In the genomic region with DNA sequence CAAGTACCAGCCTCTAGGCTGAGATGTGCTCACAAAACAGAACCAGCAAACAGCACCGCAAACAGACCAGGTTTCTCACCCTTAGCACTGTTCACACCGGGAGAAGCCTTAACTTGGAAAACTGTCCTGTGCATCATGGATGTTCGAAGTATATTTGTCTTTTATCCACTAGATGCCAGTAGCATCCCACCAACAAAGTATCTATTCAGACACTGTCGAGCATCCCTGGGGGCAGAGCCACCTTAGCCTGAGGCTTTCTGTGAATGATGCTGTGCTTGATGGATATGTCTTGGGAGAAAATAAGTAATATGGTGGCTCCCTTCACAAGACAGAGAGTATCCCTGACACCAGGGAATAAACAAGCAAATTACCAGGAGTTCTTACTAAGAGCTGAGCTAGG, we compare ENCODE assay signal across 8 mouse cellular contexts.
DNase-seq lines count a peak whose midpoint lies in the region; ATAC-seq and TF ChIP-seq lines count a peak whose summit lies in the region.

No protein-coding gene starts in this region.

- H3K4me2 ChIP-seq in forebrain, embryonic 11.5 days (ENCODE audit: low read depth, low read length, severe bottlenecking) = no peak overlapping the region
- no peak overlapping the region for H3K4me2 ChIP-seq in neural tube, embryonic 11.5 days (ENCODE audit: low read depth)

- no peaks in the 10 kb centered on the region for H3K36me3 ChIP-seq in forebrain, embryonic 11.5 days (ENCODE audit: control insufficient read depth, insufficient read depth, low read length)
- no peaks in the 10 kb centered on the region for H3K36me3 ChIP-seq in forebrain, embryonic 10.5 days (replicated peaks)
- no peaks in the 10 kb centered on the region for H3K36me3 ChIP-seq in neural tube, embryonic 11.5 days (ENCODE audit: control insufficient read depth, insufficient read depth, low read length)

- ATAC-seq in forebrain, embryonic 11.5 days (replicated peaks; ENCODE audit: low FRiP score) = 0 out of 2 replicates have a peak, but pooled peaks have one; percentile 44
- 0 out of 2 replicates have a peak, but pooled peaks have one; percentile 38 for ATAC-seq in neural tube, embryonic 11.5 days (ENCODE audit: insufficient read depth, low FRiP score, low TSS enrichment)
- ATAC-seq in megakaryocyte-erythroid progenitor cell, adult 5-6 weeks (replicated peaks; ENCODE audit: low FRiP score, low TSS enrichment, poor library complexity, severe bottlenecking) = no peak

- no peak overlapping the region for H3K4me3 ChIP-seq in forebrain, embryonic 11.5 days (ENCODE audit: low read depth, low read length)
- no peak overlapping the region for H3K4me3 ChIP-seq in forebrain, embryonic 10.5 days
- H3K4me3 ChIP-seq in neural tube, embryonic 11.5 days (ENCODE audit: low read depth, low read length) = no peak overlapping the region
- no peak overlapping the region for H3K4me3 ChIP-seq in layer of hippocampus, adult 2 months

- H3K9ac ChIP-seq in forebrain, embryonic 11.5 days (ENCODE audit: low read length) = no peak overlapping the region
- no peak overlapping the region for H3K9ac ChIP-seq in neural tube, embryonic 11.5 days (ENCODE audit: low read length)

- no peak overlapping the region for H3K27ac ChIP-seq in forebrain, embryonic 11.5 days (ENCODE audit: low read depth, low read length)
- no peak overlapping the region for H3K27ac ChIP-seq in forebrain, embryonic 10.5 days
- H3K27ac ChIP-seq in neural tube, embryonic 11.5 days (ENCODE audit: low read depth, low read length) = no peak overlapping the region
- H3K27ac ChIP-seq in layer of hippocampus, adult 2 months = 0 out of 2 replicates have a peak overlapping the region, but pooled peaks have one; percentile 24

- no peaks in the 10 kb centered on the region for H3K9me3 ChIP-seq in forebrain, embryonic 11.5 days (ENCODE audit: control insufficient read depth, low read length)
- no peaks in the 10 kb centered on the region for H3K9me3 ChIP-seq in forebrain, embryonic 10.5 days
- no peaks in the 10 kb centered on the region for H3K9me3 ChIP-seq in neural tube, embryonic 11.5 days (ENCODE audit: control insufficient read depth, low read length)

- no peaks in the 10 kb centered on the region for H3K4me1 ChIP-seq in forebrain, embryonic 11.5 days (replicated peaks; ENCODE audit: control insufficient read depth, insufficient read depth, low read length)
- no peaks in the 10 kb centered on the region for H3K4me1 ChIP-seq in forebrain, embryonic 10.5 days
- no peaks in the 10 kb centered on the region for H3K4me1 ChIP-seq in neural tube, embryonic 11.5 days (ENCODE audit: control insufficient read depth, insufficient read depth, low read length)

- no peaks in the 10 kb centered on the region for H3K27me3 ChIP-seq in forebrain, embryonic 11.5 days (ENCODE audit: control insufficient read depth, insufficient read depth, low read length)
- H3K27me3 ChIP-seq in forebrain, embryonic 10.5 days (ENCODE audit: poor library complexity, severe bottlenecking) = no peaks in the 10 kb centered on the region
- H3K27me3 ChIP-seq in neural tube, embryonic 11.5 days (ENCODE audit: control insufficient read depth, insufficient read depth, low read length) = no peaks in the 10 kb centered on the region

- 82% methylated on average over 4 of the region's 4 CpGs for WGBS in forebrain, embryonic 11.5 days
- WGBS in forebrain, embryonic 10.5 days = 84% methylated on average over 4 of the region's 4 CpGs
- WGBS in neural tube, embryonic 11.5 days = 81% methylated on average over 4 of the region's 4 CpGs

- TF ChIP-seq CTCF in layer of hippocampus, adult 2 months (conservative IDR thresholded peaks at IDR 0.05) = peak; percentile 80

- DNase-seq in forebrain, embryonic 11.5 days (ENCODE audit: low spot score) = no peak
- DNase-seq in forebrain, embryonic 10.5 days (ENCODE audit: extremely low spot score, low spot score) = no peak
- no peak for DNase-seq in neural tube, embryonic 11.5 days (ENCODE audit: low spot score)
- DNase-seq in neural tube, embryonic 10.5 days (ENCODE audit: extremely low spot score, low spot score) = no peak
- DNase-seq in layer of hippocampus, adult 2 months (ENCODE audit: low spot score in 2 of 2) = peak; percentile 50 to 55
- peak; percentile 36 for DNase-seq in telencephalon, adult 2 months (ENCODE audit: low read depth, low spot score)
- no peak for DNase-seq in thymus, postnatal 25 days

Comparison
In these comparisons a context has a peak if more than half of its experiments do, and no peak if none do; other contexts are left out.
1. DNase-seq: peak in layer of hippocampus, adult 2 months (2 of 2) and telencephalon, adult 2 months (single experiment); none in forebrain, embryonic 11.5 days (single experiment), forebrain, embryonic 10.5 days (single experiment), neural tube, embryonic 11.5 days (single experiment), neural tube, embryonic 10.5 days (single experiment) and thymus, postnatal 25 days (single experiment).